Mouse (Mus musculus) kidney, adult 2 months (tissue): ENCODE measurements at regions not wholly inside any gene's neighbourhood (a gene's known extent, or its start where the extent isn't known, plus 50 kb on each side); places are given as distances from the start of the nearest gene placed in this dataset.

ENCODE experiments used
- CTCF ChIP-seq: fragments of 200-500 bp; conservative IDR thresholded peaks from 2 replicates; pipeline ENCODE4 v1.5.1; 2011; ENCODE audit warnings: low read depth, mild to moderate bottlenecking, control low read depth, low read length, moderate library complexity, mixed read lengths; ENCODE audit not compliant: insufficient read depth, insufficient read length
- POLR2A ChIP-seq: fragments of 200-500 bp; IDR thresholded peaks from one replicate; pipeline ENCODE4 v1.6.1; 2011; ENCODE audit warnings: low read depth, low read length, control low read depth

DNA sequence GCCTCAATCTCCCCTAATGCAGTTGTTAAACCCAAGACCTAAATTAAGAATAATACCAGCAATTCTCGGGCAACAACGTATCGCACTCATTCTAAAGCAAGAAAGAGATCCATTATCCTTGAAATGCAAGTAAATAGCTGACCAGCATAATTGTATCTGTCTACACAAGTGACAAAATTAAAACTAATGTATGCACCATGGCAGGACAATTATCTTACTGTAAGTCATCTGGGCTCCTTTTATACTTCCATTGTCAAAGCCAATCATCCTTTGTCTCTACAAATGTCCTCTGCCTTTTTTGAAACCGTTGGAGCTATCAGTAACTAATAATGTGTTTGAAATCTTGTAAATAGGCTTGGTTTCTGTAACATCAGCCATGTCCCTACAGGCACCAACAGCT lies 347.5 kb upstream of the Tenm4 start:
- TF ChIP-seq CTCF, result no peak
- TF ChIP-seq POLR2A, result no peak
